Mouse (Mus musculus) midbrain, embryonic 12.5 days (tissue): ENCODE results near the gene Vmn1r90. TPM values are rescaled to one million over a fixed set of nuclear protein-coding genes. Genes with fewer than 3 reads are reported as not detected.
"Not testable (repeated sequence)": the region's sequence is repeated elsewhere in the genome, so short reads cannot be mapped to it uniquely, and the experiment has no call there.

Experiments
- ATAC-seq: fragments of 200-750 bp; cut with Nextera tagmentation; 2 replicates; pipeline ENCODE4 v1.8.0; 2017; ENCODE audit warnings: low read depth, moderate TSS enrichment, moderate library complexity; ENCODE audit not compliant: low FRiP score
- H3K27ac ChIP-seq: fragments of 300-500 bp; sonication (generic); replicated peaks from 2 replicates; pipeline ENCODE4 v1.5.1; 2016; ENCODE audit warnings: mild to moderate bottlenecking
- H3K27me3 ChIP-seq: fragments of 300-500 bp; sonication (generic); 2 replicates; pipeline ENCODE4 v1.6.1; 2016; ENCODE audit warnings: mild to moderate bottlenecking
- H3K36me3 ChIP-seq: fragments of 300-500 bp; sonication (generic); 2 replicates; pipeline ENCODE4 v1.6.1; 2016
- H3K4me1 ChIP-seq: fragments of 300-500 bp; sonication (generic); 2 replicates; pipeline ENCODE4 v1.6.1; 2016
- H3K4me2 ChIP-seq: fragments of 300-500 bp; sonication (generic); replicated peaks from 2 replicates; pipeline ENCODE4 v1.6.1; 2016; ENCODE audit warnings: mild to moderate bottlenecking, moderate library complexity
- H3K4me3 ChIP-seq: fragments of 300-500 bp; sonication (generic); 2 replicates; pipeline ENCODE4 v1.5.1; 2016; ENCODE audit warnings: mild to moderate bottlenecking
- H3K9ac ChIP-seq: fragments of 300-500 bp; sonication (generic); replicated peaks from 2 replicates; pipeline ENCODE4 v1.6.1; 2016; ENCODE audit warnings: mild to moderate bottlenecking, moderate library complexity
- H3K9me3 ChIP-seq: fragments of 300-500 bp; sonication (generic); 2 replicates; pipeline ENCODE4 v1.6.1; 2016; ENCODE audit warnings: mild to moderate bottlenecking
- WGBS: fragments of 180-500 bp; shearing (Covaris S2); methylation state at CpG from one replicate; pipeline ENCODE4 v1.1.7; 2016; 5-methylcytosine and 5-hydroxymethylcytosine counted together
- polyA plus RNA-seq: library from polyadenylated mRNA; unstranded; fragments of >200 nt; fragmentation: Nextera tagmentation; extraction: Ambion mirVana; gene quantifications from 2 replicates; pipeline ENCODE4 v1.2.1, GENCODE M21; 2016

Gene Vmn1r90
- polyA plus RNA-seq: 0.14 and 0.17 TPM in 2 replicates

DNA sequence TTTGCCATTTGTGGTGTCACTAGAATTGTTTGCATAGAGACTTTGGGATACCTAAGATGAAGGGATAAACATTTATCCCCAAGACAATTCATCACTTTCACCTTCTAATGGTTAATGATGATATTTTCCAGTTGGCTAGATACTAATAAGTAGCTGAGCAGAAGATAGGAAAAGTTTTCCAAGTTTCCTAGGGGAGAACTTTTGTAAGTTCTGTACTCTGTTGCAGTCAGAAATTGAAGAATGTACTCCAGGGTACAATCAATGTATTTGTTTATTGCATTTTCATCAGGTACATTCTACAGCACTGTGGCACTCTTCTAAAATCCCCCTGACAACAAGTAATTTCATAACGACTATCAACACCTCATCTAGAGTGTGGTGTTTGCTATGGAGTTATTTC is at the start of gene Vmn1r90:
Vmn1r90 (minus strand) TSS at position 101 of the 400 bp plus-strand sequence.
- whole genome bisulfite sequencing: 70% methylated on average over 1 of the region's 1 CpGs
- Histone ChIP-seq H3K4me1 (no peaks in the 10 kb centered on the region), H3K27me3 (no peaks in the 10 kb centered on the region), H3K4me3 (no peak within 1 kb of the TSS), H3K4me2 (no peak within 1 kb of the TSS), H3K27ac (no peak within 1 kb of the TSS), H3K9ac (no peak within 1 kb of the TSS), H3K36me3 (no peaks in the 10 kb centered on the region), H3K9me3 (peaks cover 30% of the 10 kb centered on the region)
- no peak for ATAC-seq

DNA sequence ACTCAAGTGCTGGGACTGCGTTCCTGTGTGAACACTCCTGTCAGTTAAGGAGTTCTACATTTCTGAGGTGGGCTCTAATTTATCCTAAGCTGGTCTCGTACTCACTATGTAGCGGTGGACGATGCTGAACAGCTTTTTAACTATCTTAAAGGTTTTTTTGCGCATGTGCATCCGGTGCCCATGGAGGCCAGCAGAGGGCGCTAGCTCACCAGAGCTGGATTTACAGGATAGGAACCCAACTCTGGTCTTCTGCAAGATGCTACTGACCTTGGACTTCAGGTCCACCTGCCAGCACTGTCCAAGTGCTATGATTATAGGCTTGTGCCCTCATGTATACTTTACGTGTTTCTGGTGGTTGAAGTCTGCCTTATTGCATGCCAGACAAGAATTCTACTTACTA is 29.7 kb upstream of the Vmn1r90 start:
- H3K36me3 ChIP-seq, H3K4me2 ChIP-seq, ATAC-seq, H3K27ac ChIP-seq, H3K4me3 ChIP-seq, H3K9ac ChIP-seq, H3K27me3 ChIP-seq, H3K4me1 ChIP-seq: not testable (repeated sequence)
- H3K9me3 ChIP-seq: peaks cover 26% of the 10 kb centered on the region
- WGBS: 64% methylated on average over 8 of the region's 8 CpGs

DNA sequence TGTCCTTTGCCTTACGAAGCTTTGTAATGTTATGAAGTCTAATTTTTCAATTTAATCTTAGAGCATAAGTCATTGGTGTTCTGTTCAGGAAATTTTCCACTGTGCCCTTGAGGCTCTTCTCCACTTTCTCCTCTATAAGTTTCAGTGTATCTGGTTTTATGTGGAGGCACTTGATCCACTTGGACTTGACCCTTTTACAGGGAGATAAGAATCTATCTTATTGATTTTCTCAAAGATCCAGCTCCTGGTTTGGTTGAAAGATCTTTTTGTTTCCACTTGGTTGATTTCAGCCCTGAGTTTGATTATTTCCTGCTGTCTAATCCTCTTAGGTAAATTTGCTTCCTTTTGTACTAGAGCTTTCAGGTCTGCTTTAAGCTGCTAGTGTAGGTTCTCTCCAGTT is 11.0 kb downstream of the Vmn1r90 start:
- ATAC-seq: no peak
- Histone ChIP-seq H3K36me3 (no peaks in the 10 kb centered on the region), H3K4me3 (no peak overlapping the region), H3K4me2 (no peak overlapping the region), H3K9me3 (peaks cover 51% of the 10 kb centered on the region), H3K4me1 (no peaks in the 10 kb centered on the region), H3K27me3 (no peaks in the 10 kb centered on the region), H3K27ac (no peak overlapping the region), H3K9ac (no peak overlapping the region)
- 79% methylated on average over 1 of the region's 1 CpGs for WGBS

GRCm38 (mm10) chr7:14525280-14525679 is 38.0 kb downstream of the Vmn1r90 start:
- no peak for ATAC-seq
- Histone ChIP-seq H3K27me3 (no peaks in the 10 kb centered on the region), H3K4me3 (no peak overlapping the region), H3K4me2 (no peak overlapping the region), H3K27ac (no peak overlapping the region), H3K9me3 (peaks cover 24% of the 10 kb centered on the region), H3K4me1 (no peaks in the 10 kb centered on the region), H3K9ac (no peak overlapping the region), H3K36me3 (no peaks in the 10 kb centered on the region)
- WGBS: 45% methylated on average over 1 of the region's 1 CpGs

DNA sequence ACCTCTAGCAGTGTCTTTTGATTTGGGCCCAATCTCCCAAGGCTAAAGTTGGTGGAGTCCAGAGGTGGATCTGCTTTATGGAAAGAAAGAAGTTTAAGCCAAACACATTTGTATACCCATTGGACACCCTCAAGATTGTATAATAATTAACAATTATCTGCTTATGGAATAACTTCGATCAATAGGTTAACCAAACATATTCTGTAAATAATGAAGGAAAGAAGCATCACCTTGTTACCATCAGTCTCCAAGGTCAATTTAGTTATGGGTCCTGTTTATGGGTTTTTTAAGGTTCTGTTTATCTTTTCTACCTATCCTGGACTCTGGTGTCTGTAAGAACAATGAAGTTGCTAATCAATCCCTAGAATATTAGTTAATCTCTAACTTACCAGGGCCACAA is 40.7 kb downstream of the Vmn1r90 start:
- Histone ChIP-seq H3K27me3 (no peaks in the 10 kb centered on the region), H3K9ac (no peak overlapping the region), H3K9me3 (peaks cover 47% of the 10 kb centered on the region), H3K4me3 (no peak overlapping the region), H3K4me2 (no peak overlapping the region), H3K4me1 (no peaks in the 10 kb centered on the region), H3K27ac (no peak overlapping the region), H3K36me3 (no peaks in the 10 kb centered on the region)
- ATAC-seq: no peak
- 72% methylated on average over 1 of the region's 1 CpGs for WGBS

DNA sequence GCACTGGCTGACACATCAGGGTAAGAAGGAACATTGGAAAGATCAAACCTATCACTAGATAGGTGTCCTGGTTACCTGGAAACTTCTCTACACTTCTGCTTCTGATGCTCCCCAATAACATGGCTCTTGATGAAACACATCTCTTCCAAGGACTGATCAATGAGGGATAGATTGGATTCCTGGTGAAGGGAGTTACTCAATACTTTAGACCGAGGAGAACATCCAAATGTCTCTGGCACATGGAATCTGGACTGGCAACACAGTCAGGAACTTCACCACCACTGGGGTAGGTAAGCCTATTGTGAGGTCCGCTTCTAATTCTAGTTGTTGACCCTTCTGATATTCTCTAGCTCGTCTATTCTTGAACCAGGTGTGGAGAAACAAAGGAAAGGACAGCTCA is 45.0 kb downstream of the Vmn1r90 start:
- Histone ChIP-seq H3K9ac (no peak overlapping the region), H3K4me3 (no peak overlapping the region), H3K36me3 (no peaks in the 10 kb centered on the region), H3K4me1 (no peaks in the 10 kb centered on the region), H3K27ac (no peak overlapping the region), H3K4me2 (no peak overlapping the region), H3K27me3 (no peaks in the 10 kb centered on the region), H3K9me3 (peaks cover 62% of the 10 kb centered on the region)
- ATAC-seq: no peak
- WGBS: 67% methylated on average over 3 of the region's 3 CpGs

Other genes starting within 250 kb of the Vmn1r90 start
- gene Obox8, start 229.9 kb downstream of the Vmn1r90 start, polyA plus RNA-seq: not detected in 2 replicates
- gene Sult2a8, start 116.7 kb downstream of the Vmn1r90 start, polyA plus RNA-seq: not detected in 2 replicates
- gene Sult2a7, start 69.3 kb downstream of the Vmn1r90 start, polyA plus RNA-seq: not detected in 2 replicates
- gene Obox7, start 96.0 kb upstream of the Vmn1r90 start, polyA plus RNA-seq: not detected in 2 replicates